Mouse (Mus musculus) heart, embryonic 11.5 days (tissue): ENCODE results near the gene Ipcef1. TPM values are rescaled to one million over a fixed set of nuclear protein-coding genes. Genes with fewer than 3 reads are reported as not detected.

Source experiments
- ATAC-seq: fragments of 200-750 bp; cut with Nextera tagmentation; replicated peaks from 2 replicates; pipeline ENCODE4 v1.8.0; 2017; ENCODE audit warnings: moderate library complexity; ENCODE audit not compliant: insufficient number of reproducible peaks, low FRiP score, low TSS enrichment
- H3K27ac ChIP-seq: fragments of 300-500 bp; sonication (generic); 2 replicates; pipeline ENCODE4 v1.5.1; 2014; ENCODE audit warnings: mild to moderate bottlenecking, low read depth, low read length
- H3K27me3 ChIP-seq: fragments of 300-500 bp; sonication (generic); 2 replicates; pipeline ENCODE4 v1.6.1; 2014; ENCODE audit warnings: mild to moderate bottlenecking, low read length, mixed read lengths; ENCODE audit not compliant: control insufficient read depth, insufficient read depth
- H3K36me3 ChIP-seq: fragments of 300-500 bp; sonication (generic); 2 replicates; pipeline ENCODE4 v1.6.1; 2014; ENCODE audit warnings: mild to moderate bottlenecking, low read length, moderate library complexity, mixed read lengths; ENCODE audit not compliant: control insufficient read depth, insufficient read depth
- H3K4me1 ChIP-seq: fragments of 300-500 bp; sonication (generic); 2 replicates; pipeline ENCODE4 v1.6.1; 2014; ENCODE audit warnings: low read length; ENCODE audit not compliant: control insufficient read depth, insufficient read depth
- H3K4me2 ChIP-seq: fragments of 300-500 bp; sonication (generic); 2 replicates; pipeline ENCODE4 v1.6.1; 2014; ENCODE audit warnings: mild to moderate bottlenecking, moderate library complexity
- H3K4me3 ChIP-seq: fragments of 300-500 bp; sonication (generic); 2 replicates; pipeline ENCODE4 v1.5.1; 2014; ENCODE audit warnings: low read depth, low read length
- H3K9ac ChIP-seq: fragments of 300-500 bp; sonication (generic); 2 replicates; pipeline ENCODE4 v1.6.1; 2014; ENCODE audit warnings: mild to moderate bottlenecking, low read depth, low read length, moderate library complexity
- H3K9me3 ChIP-seq: fragments of 300-500 bp; sonication (generic); replicated peaks from 2 replicates; pipeline ENCODE4 v1.6.1; 2016; ENCODE audit warnings: low read length; ENCODE audit not compliant: control insufficient read depth
- WGBS: fragments of 180-500 bp; shearing (Covaris S2); extraction: QIAGEN DNeasy Blood & Tissue Kit; methylation state at CpG from one replicate; pipeline ENCODE4 v1.1.7; 2014; ENCODE audit not compliant: insufficient replicate concordance; 5-methylcytosine and 5-hydroxymethylcytosine counted together
- polyA plus RNA-seq: library from polyadenylated mRNA; unstranded; fragments of >200 nt; fragmentation: Nextera tagmentation; extraction: Ambion mirVana; gene quantifications from 2 replicates; pipeline ENCODE4 v1.2.1, GENCODE M21; 2014

Gene Ipcef1
- polyA plus RNA-seq, 1 experiment from 2014 or later, result 0.09 TPM

GRCm38 (mm10) chr10:6977843-6978242 is 74.4 kb downstream of the Ipcef1 start:
- H3K36me3 ChIP-seq, result no peaks in the 10 kb centered on the region
- no peaks in the 10 kb centered on the region for H3K9me3 ChIP-seq
- H3K27me3 ChIP-seq, result no peaks in the 10 kb centered on the region
- H3K4me3 ChIP-seq, result no peak overlapping the region
- H3K27ac ChIP-seq, result no peak overlapping the region
- no peaks in the 10 kb centered on the region for H3K4me1 ChIP-seq
- H3K4me2 ChIP-seq, result no peak overlapping the region
- no peak overlapping the region for H3K9ac ChIP-seq
- WGBS, result 68% methylated on average over 2 of the region's 2 CpGs
- no peak for ATAC-seq

- no peaks in the 10 kb centered on the region for H3K9me3 ChIP-seq
- H3K36me3 ChIP-seq, result no peaks in the 10 kb centered on the region
- no peak overlapping the region for H3K4me3 ChIP-seq
- H3K4me1 ChIP-seq, result no peaks in the 10 kb centered on the region
- WGBS, result 63% methylated on average over 1 of the region's 1 CpGs
- ATAC-seq, result no peak
- H3K27ac ChIP-seq, result no peak overlapping the region
- H3K27me3 ChIP-seq, result no peaks in the 10 kb centered on the region
- no peak overlapping the region for H3K9ac ChIP-seq
- no peak overlapping the region for H3K4me2 ChIP-seq
These were observed 83.9 kb downstream of the Ipcef1 start for GRCm38 (mm10) chr10:6968334-6968733.

GRCm38 (mm10) chr10:6967588-6968242 is 84.6 kb downstream of the Ipcef1 start:
- H3K4me3 ChIP-seq, result no peak overlapping the region
- H3K27me3 ChIP-seq, result no peaks in the 10 kb centered on the region
- no peak for ATAC-seq
- no peaks in the 10 kb centered on the region for H3K9me3 ChIP-seq
- no peak overlapping the region for H3K9ac ChIP-seq
- no peaks in the 10 kb centered on the region for H3K4me1 ChIP-seq
- 75% methylated on average over 8 of the region's 8 CpGs for WGBS
- no peak overlapping the region for H3K27ac ChIP-seq
- no peak overlapping the region for H3K4me2 ChIP-seq
- H3K36me3 ChIP-seq, result no peaks in the 10 kb centered on the region

- H3K9ac ChIP-seq, result no peak overlapping the region
- H3K4me3 ChIP-seq, result no peak overlapping the region
- no peaks in the 10 kb centered on the region for H3K27me3 ChIP-seq
- ATAC-seq, result no peak
- H3K36me3 ChIP-seq, result no peaks in the 10 kb centered on the region
- 71% methylated on average over 5 of the region's 5 CpGs for WGBS
- no peak overlapping the region for H3K4me2 ChIP-seq
- no peaks in the 10 kb centered on the region for H3K4me1 ChIP-seq
- no peaks in the 10 kb centered on the region for H3K9me3 ChIP-seq
- no peak overlapping the region for H3K27ac ChIP-seq
These were observed 93.5 kb downstream of the Ipcef1 start for GRCm38 (mm10) chr10:6958791-6959190.

- 72% methylated on average over 2 of the region's 2 CpGs for WGBS
- Histone ChIP-seq H3K4me2 (no peak overlapping the region), H3K4me1 (no peaks in the 10 kb centered on the region), H3K4me3 (no peak overlapping the region), H3K27me3 (no peaks in the 10 kb centered on the region), H3K9me3 (no peaks in the 10 kb centered on the region), H3K27ac (no peak overlapping the region), H3K9ac (no peak overlapping the region), H3K36me3 (no peaks in the 10 kb centered on the region)
- no peak for ATAC-seq
These were observed 95.9 kb downstream of the Ipcef1 start for GRCm38 (mm10) chr10:6956357-6956756.

- Histone ChIP-seq H3K4me1 (no peaks in the 10 kb centered on the region), H3K36me3 (no peaks in the 10 kb centered on the region), H3K9ac (no peak overlapping the region), H3K4me2 (no peak overlapping the region), H3K27me3 (no peaks in the 10 kb centered on the region), H3K9me3 (no peaks in the 10 kb centered on the region), H3K27ac (no peak overlapping the region), H3K4me3 (no peak overlapping the region)
- ATAC-seq, result no peak
These were observed 97.7 kb downstream of the Ipcef1 start for GRCm38 (mm10) chr10:6954533-6954932.

- no peaks in the 10 kb centered on the region for H3K36me3 ChIP-seq
- WGBS, result 48% methylated on average over 1 of the region's 1 CpGs
- no peak overlapping the region for H3K4me2 ChIP-seq
- H3K4me1 ChIP-seq, result no peaks in the 10 kb centered on the region
- no peaks in the 10 kb centered on the region for H3K27me3 ChIP-seq
- H3K4me3 ChIP-seq, result no peak overlapping the region
- no peak overlapping the region for H3K9ac ChIP-seq
- no peak overlapping the region for H3K27ac ChIP-seq
- ATAC-seq, result no peak
- no peaks in the 10 kb centered on the region for H3K9me3 ChIP-seq
These were observed 99.2 kb downstream of the Ipcef1 start for GRCm38 (mm10) chr10:6953115-6953514.

- WGBS, result 76% methylated on average over 4 of the region's 4 CpGs
- no peaks in the 10 kb centered on the region for H3K9me3 ChIP-seq
- H3K9ac ChIP-seq, result no peak overlapping the region
- H3K4me1 ChIP-seq, result no peaks in the 10 kb centered on the region
- no peak overlapping the region for H3K27ac ChIP-seq
- no peak overlapping the region for H3K4me3 ChIP-seq
- no peak overlapping the region for H3K4me2 ChIP-seq
- ATAC-seq, result no peak
- H3K36me3 ChIP-seq, result no peaks in the 10 kb centered on the region
- H3K27me3 ChIP-seq, result no peaks in the 10 kb centered on the region
These were observed 115.4 kb downstream of the Ipcef1 start for GRCm38 (mm10) chr10:6936671-6937425.

- H3K9me3 ChIP-seq, result no peaks in the 10 kb centered on the region
- no peaks in the 10 kb centered on the region for H3K4me1 ChIP-seq
- no peak overlapping the region for H3K27ac ChIP-seq
- no peak overlapping the region for H3K4me2 ChIP-seq
- WGBS, result 74% methylated on average over 3 of the region's 3 CpGs
- no peaks in the 10 kb centered on the region for H3K36me3 ChIP-seq
- H3K27me3 ChIP-seq, result no peaks in the 10 kb centered on the region
- no peak overlapping the region for H3K9ac ChIP-seq
- ATAC-seq, result no peak
- no peak overlapping the region for H3K4me3 ChIP-seq
These were observed 117.5 kb downstream of the Ipcef1 start for GRCm38 (mm10) chr10:6934776-6935175.
